Mouse (Mus musculus): ENCODE data around the gene Sgpp1.
A peak's percentile ranks its signal among the peaks of the same experiment; 100 is the strongest.
"Not testable (repeated sequence)": the region's sequence is repeated elsewhere in the genome, so short reads cannot be mapped to it uniquely, and the experiment has no call there.

Gene Sgpp1

DNA sequence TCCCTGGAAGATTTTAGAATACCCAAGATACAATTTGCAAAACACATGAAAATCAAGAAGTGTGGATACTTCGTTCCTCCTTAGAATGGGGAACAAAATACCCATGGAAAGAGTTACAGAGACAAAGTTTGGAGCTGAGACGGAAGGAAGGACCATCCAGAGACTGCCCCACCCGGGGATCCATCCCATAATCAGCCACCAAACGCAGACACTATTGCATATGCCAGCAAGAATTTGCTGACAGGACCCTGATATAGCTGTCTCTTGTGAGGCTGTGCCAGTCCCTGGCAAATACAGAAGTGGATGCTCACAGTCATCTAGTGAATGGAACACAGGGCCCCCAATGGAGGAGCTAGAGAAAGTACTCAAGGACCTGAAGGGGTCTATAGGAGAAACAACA is 51.5 kb downstream of the Sgpp1 start:
- DNase-seq = not testable (repeated sequence)

- no peak for DNase-seq
These were observed 51.9 kb downstream of the Sgpp1 start for GRCm38 (mm10) chr12:75683598-75683997.

- no peak for DNase-seq
These were observed 52.7 kb downstream of the Sgpp1 start for GRCm38 (mm10) chr12:75682842-75683241.

- no peak for DNase-seq
These were observed 54.4 kb downstream of the Sgpp1 start for GRCm38 (mm10) chr12:75681101-75681500.

GRCm38 (mm10) chr12:75678393-75678792 is 57.1 kb downstream of the Sgpp1 start:
- no peak for DNase-seq

GRCm38 (mm10) chr12:75672630-75673029 is 62.9 kb downstream of the Sgpp1 start:
- no peak for DNase-seq

DNA sequence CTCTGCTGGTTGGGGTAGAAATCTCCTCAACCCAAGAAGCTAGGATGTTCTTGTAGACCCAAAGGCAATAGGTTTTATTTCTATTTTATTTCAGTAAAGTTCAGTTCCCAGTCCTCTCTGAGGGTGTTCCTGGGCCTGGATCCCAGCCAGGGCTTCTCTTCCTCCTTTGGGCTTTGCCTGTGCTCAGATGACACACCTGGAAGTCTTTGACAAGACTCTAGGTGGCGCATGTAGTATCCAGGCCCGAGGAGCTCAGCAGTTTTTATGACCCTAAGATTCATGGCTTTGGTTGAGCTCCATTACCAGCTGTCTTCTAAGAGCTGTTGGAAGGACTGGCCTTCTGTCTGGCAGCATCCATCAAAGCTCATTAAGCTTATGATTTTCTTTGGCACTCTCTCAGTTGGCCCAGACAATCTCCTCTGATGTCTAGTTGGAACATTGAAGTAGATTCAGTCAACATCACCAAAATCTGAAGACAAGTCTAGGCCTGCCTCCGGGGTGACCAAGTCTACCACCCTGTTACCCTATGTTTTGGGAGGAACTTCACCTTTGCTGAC is 63.7 kb downstream of the Sgpp1 start:
- DNase-seq = no peak

GRCm38 (mm10) chr12:75670611-75671010 is 64.9 kb downstream of the Sgpp1 start:
- peak; percentile 40 for DNase-seq

DNA sequence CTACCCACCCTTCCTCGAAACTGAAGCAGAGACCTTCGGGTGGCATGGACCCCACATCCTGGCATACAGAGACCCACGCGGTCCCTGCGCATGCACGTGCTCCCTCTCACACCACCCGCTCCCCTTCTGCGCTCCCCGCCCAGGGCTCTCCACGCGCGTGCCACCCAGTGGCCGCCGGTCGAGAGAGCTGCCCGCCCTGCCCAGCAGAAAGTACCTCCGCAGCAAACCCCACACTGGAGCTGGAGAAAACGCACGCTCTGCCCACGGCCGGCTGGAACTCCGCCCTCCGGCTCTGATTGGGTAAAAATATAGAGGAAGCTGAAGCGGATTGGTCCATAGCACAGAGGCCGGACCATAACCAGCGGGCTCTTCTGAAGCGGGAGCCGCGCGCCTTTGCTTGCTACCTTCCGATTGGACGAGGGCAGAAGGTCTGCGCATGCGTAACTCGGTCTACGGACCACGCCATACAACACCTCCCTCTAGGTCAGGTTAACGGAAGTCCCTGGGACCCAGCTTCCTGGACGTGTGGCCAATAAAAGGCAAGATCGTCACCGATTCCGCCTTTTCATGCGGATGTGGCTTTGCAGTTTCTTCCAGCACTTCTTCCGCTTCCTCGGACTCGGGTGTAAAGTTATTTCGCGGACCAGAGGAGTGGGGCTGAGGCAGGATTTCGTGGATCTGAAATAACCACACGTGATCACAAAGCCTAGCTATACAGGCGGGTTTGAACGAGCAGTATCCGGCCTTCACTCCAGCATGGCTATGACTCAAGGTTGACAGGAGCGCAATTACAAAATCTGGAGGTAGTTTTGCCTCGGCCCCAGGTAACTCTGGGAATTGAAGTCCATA is 66.0 kb downstream of the Sgpp1 start, which contains the start of gene Wdr89:
TSS of gene Wdr89 (minus strand) at position 280 of the 849 bp plus-strand sequence.
- peak; percentile 99 for DNase-seq

DNA sequence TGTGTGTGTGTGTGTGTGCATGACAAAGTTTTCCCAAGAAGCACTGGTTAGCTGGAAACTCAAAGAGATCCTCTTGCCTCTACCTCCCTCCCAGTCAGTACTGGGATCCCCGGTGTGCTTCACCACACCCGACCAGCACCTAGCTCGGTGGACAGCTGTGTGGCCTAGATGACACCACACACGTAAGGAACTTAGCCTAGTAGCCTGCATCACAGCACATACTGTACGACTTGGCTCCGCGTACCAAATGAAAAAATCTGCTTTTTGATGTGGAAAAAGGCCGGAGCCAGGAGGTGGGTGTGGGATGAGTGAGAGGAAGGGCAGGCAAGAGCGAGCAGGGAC is 66.6 kb downstream of the Sgpp1 start:
- DNase-seq = no peak

DNA sequence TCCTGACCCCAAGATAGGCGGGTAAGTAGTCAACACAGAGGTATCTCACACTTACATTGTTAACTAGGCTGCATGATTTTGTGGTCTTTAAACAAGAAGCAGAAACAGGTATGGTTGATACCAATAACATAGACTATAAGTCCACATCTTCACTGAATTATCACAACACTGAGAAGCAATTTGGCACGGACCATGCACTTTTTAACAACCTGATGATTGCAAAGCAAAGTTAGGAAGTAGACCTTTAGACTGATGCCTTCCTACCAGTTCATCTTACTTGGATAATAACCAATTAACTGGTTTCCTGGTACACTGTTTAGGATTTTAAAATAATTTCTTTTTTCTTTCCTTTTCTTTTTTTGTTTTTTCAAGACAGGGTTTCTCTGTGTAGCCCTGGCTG is 67.3 kb downstream of the Sgpp1 start:
- no peak for DNase-seq

DNA sequence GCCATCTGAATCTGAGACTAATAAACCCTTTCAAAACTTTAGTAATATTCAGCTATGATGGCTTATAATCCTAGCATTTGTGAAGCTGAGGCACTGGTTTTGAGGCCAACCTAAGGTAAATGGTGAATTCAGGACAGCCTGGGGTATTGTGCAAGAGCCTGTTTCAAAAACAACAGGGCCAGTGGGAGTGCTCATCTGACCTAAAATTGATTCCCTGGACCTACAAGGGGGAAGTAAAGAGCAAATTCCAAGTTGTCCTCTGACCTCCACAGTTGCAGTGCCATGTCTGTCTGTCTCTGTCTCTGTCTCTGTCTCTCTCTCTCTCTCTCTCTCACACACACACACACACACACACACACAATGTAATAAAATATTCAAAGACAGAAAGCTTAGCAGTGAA is 68.6 kb downstream of the Sgpp1 start:
- DNase-seq = no peak

DNA sequence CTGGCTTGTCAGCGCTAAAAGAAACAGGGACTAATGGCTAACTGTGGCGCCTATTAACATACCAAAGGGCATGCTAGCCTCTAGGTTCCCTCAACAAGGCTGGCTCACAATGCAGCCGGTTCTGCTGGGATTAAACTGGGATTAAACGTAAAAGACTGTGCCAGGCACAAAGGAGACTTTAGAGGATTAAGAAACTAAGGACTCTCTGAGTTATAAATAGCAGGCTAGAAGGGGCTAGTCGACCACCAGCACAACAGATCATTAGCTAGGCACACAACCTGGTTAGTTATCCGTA is 71.1 kb downstream of the Sgpp1 start:
- DNase-seq = no peak

Data from cerebellum, adult 11 months (tissue).